Mouse (Mus musculus) lung, postnatal 0 days (tissue): ENCODE data around the gene Mfsd11. TPM values are rescaled to one million over a fixed set of nuclear protein-coding genes. Genes with fewer than 3 reads are reported as not detected.
A peak's percentile ranks its signal among the peaks of the same experiment; 100 is the strongest.

Experiments used
- ATAC-seq: fragments of 200-750 bp; cut with Nextera tagmentation; 2 replicates; pipeline ENCODE4 v1.8.0; 2017; ENCODE audit warnings: moderate library complexity
- DNase-seq: peaks from one replicate; pipeline ENCODE4 v3.0.0-alpha.2; 2016; ENCODE audit warnings: low spot score
- H3K27ac ChIP-seq: fragments of 300-500 bp; sonication (generic); 2 replicates; pipeline ENCODE4 v1.5.1; 2014; ENCODE audit warnings: antibody characterized with exemption, mild to moderate bottlenecking, low read length, mixed read lengths
- H3K27me3 ChIP-seq: fragments of 300-500 bp; sonication (generic); replicated peaks from 2 replicates; pipeline ENCODE4 v1.6.1; 2014; ENCODE audit warnings: low read length, mixed read lengths; ENCODE audit not compliant: insufficient read depth
- H3K36me3 ChIP-seq: fragments of 300-500 bp; sonication (generic); 2 replicates; pipeline ENCODE4 v1.6.1; 2014; ENCODE audit warnings: low read length, mixed read lengths; ENCODE audit not compliant: insufficient read depth
- H3K4me1 ChIP-seq: fragments of 300-500 bp; sonication (generic); 2 replicates; pipeline ENCODE4 v1.6.1; 2014; ENCODE audit warnings: antibody characterized with exemption, low read depth, low read length, mixed read lengths; ENCODE audit not compliant: insufficient read depth
- H3K4me2 ChIP-seq: fragments of 300-500 bp; sonication (generic); replicated peaks from 2 replicates; pipeline ENCODE4 v1.6.1; 2014; ENCODE audit warnings: low read depth, mild to moderate bottlenecking, low read length, moderate library complexity, mixed read lengths
- H3K4me3 ChIP-seq: fragments of 300-500 bp; sonication (generic); 2 replicates; pipeline ENCODE4 v1.5.1; 2014; ENCODE audit warnings: low read depth, low read length
- H3K9ac ChIP-seq: fragments of 300-500 bp; sonication (generic); replicated peaks from 2 replicates; pipeline ENCODE4 v1.6.1; 2014; ENCODE audit warnings: low read depth, mild to moderate bottlenecking
- H3K9me3 ChIP-seq: fragments of 300-500 bp; sonication (generic); 2 replicates; pipeline ENCODE4 v1.6.1; 2016; ENCODE audit warnings: low read length, mixed read lengths
- CTCF ChIP-seq: IDR thresholded peaks from 2 replicates; pipeline ENCODE4 v1.5.1; 2016; ENCODE audit warnings: antibody characterized with exemption, mild to moderate bottlenecking
- EP300 ChIP-seq: IDR thresholded peaks from 2 replicates; pipeline ENCODE4 v1.6.1; 2016; ENCODE audit warnings: antibody characterized with exemption, mild to moderate bottlenecking, control low read depth
- WGBS: fragments of 180-500 bp; shearing (Covaris S2); extraction: QIAGEN DNeasy Blood & Tissue Kit; methylation state at CpG from one replicate; pipeline ENCODE4 v1.1.7; 2014; 5-methylcytosine and 5-hydroxymethylcytosine counted together
- polyA plus RNA-seq: library from polyadenylated mRNA; unstranded; fragments of >200 nt; fragmentation: Nextera tagmentation; extraction: Ambion mirVana; gene quantifications from 2 replicates; pipeline ENCODE4 v1.2.1, GENCODE M21; 2015

Mfsd11 gene
- polyA plus RNA-seq, 1 experiment from 2014 or later, result 44.7 TPM

DNA sequence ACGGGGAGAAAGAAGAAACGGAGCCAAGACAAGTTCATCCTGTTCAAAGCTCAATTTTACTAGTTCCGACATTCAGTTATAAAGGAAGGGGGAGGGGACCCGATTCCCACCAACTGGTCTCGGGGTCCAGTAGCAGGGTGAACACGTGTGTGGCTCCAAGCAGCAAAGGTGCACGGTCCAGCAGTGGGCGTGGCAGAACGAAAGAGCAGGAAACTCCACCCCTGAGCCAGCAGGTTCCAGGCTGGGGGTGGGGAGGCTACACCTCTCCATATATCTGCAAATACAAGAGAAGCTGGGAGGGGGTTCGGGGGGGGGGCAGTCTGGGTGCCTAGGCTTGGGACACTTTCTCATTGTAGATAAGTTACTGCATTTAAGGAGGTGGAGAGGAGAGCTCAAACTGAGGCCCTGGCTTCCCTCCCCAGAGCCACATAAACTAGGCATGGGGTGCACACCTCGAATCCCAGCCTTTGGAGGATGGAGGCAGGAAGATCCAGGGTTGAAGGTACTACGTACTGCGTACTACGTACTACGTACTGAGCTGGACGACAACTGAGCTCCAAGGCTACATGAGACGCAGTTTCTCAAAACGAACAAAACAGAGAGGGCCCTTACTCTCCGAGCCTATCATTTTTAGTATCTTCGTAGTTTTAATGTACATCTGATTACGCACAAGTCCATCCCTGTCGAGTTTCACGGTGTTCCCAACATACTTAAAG, 53.7 kb downstream of the Mfsd11 start:
- no peaks in the 10 kb centered on the region for H3K4me1 ChIP-seq
- ATAC-seq (no peak), DNase-seq (no peak)
- H3K27me3 ChIP-seq, result no peaks in the 10 kb centered on the region
- TF ChIP-seq CTCF (no peak), EP300 (no peak)
- H3K27ac ChIP-seq, result no peak overlapping the region
- H3K9me3 ChIP-seq, result no peaks in the 10 kb centered on the region
- H3K9ac ChIP-seq, result no peak overlapping the region
- H3K36me3 ChIP-seq, result no peaks in the 10 kb centered on the region
- no peak overlapping the region for H3K4me3 ChIP-seq
- peak overlapping the region; percentile 44 for H3K4me2 ChIP-seq
- WGBS, result 5% methylated on average over 23 of the region's 23 CpGs

- no peak for TF ChIP-seq CTCF
- TF ChIP-seq EP300, result no peak
- H3K4me1 ChIP-seq, result no peaks in the 10 kb centered on the region
- H3K36me3 ChIP-seq, result no peaks in the 10 kb centered on the region
- ATAC-seq (no peak), DNase-seq (no peak)
- H3K4me3 ChIP-seq, result no peak overlapping the region
- no peak overlapping the region for H3K4me2 ChIP-seq
- 55% methylated on average over 16 of the region's 16 CpGs for WGBS
- H3K27me3 ChIP-seq, result peaks cover 16% of the 10 kb centered on the region
- no peaks in the 10 kb centered on the region for H3K9me3 ChIP-seq
- H3K9ac ChIP-seq, result no peak overlapping the region
- H3K27ac ChIP-seq, result no peak overlapping the region
Observed at GRCm38 (mm10) chr11:116913573-116913972, 61.3 kb downstream of the Mfsd11 start.

DNA sequence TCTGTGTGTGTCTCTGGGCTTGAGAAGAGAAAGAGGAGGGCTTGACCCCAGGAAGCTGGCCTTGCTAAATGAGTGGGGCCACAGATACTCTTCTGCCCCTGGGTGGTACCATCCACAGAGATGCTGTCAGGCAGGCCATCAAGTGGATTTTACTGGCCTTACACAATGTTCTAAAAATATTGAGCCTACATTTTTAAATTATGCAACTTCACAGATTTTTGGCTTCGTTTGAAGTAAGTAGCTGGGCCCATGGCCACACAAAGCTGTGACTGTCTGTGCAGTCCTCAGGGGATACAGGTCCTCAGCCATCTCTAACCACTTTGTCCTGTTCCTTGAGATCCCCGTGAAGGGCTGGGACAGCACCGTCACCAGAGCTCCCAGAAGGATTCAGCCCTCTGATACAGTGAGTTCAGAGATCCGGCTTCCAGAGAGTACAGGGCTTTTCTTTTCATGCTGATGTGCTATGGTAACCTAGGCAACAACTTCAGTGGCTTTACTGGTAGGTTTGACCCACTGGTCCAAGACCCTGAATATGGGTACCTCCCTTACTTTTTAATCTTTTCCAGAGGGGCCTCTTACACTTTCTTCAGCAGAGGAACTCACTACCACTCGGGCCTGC, 62.1 kb downstream of the Mfsd11 start:
- Histone ChIP-seq H3K9me3 (no peaks in the 10 kb centered on the region), H3K4me3 (no peak overlapping the region), H3K36me3 (no peaks in the 10 kb centered on the region), H3K4me2 (no peak overlapping the region), H3K4me1 (peaks cover 5% of the 10 kb centered on the region; the same call in 1 of the 2 replicates), H3K9ac (no peak overlapping the region), H3K27me3 (peaks cover 24% of the 10 kb centered on the region), H3K27ac (no peak overlapping the region)
- TF ChIP-seq EP300 (no peak), CTCF (no peak)
- WGBS, result 57% methylated on average over 5 of the region's 5 CpGs
- no peak for ATAC-seq
- DNase-seq, result no peak

- H3K9me3 ChIP-seq, result no peaks in the 10 kb centered on the region
- TF ChIP-seq EP300, result no peak
- TF ChIP-seq CTCF, result no peak
- WGBS, result 73% methylated on average over 3 of the region's 3 CpGs
Observed at GRCm38 (mm10) chr11:116915241-116915640, 63.0 kb downstream of the Mfsd11 start.

GRCm38 (mm10) chr11:116917361-116917760, 65.1 kb downstream of the Mfsd11 start:
- DNase-seq (no peak), ATAC-seq (no peak)
- H3K36me3 ChIP-seq, result no peaks in the 10 kb centered on the region
- no peak overlapping the region for H3K4me3 ChIP-seq
- 39% methylated on average over 7 of the region's 7 CpGs for WGBS
- TF ChIP-seq EP300, result no peak
- TF ChIP-seq CTCF, result no peak
- peaks cover 44% of the 10 kb centered on the region for H3K27me3 ChIP-seq
- peaks cover 5% of the 10 kb centered on the region; the same call in 1 of the 2 replicates for H3K4me1 ChIP-seq
- no peaks in the 10 kb centered on the region for H3K9me3 ChIP-seq
- no peak overlapping the region for H3K27ac ChIP-seq
- no peak overlapping the region for H3K9ac ChIP-seq
- no peak overlapping the region for H3K4me2 ChIP-seq

More at GRCm38 (mm10) chr11:116915241-116915640, 63.0 kb downstream of the Mfsd11 start:
- no peak overlapping the region for H3K4me3 ChIP-seq
- no peak overlapping the region for H3K9ac ChIP-seq
- H3K4me2 ChIP-seq, result no peak overlapping the region
- no peaks in the 10 kb centered on the region for H3K36me3 ChIP-seq
- H3K27ac ChIP-seq, result no peak overlapping the region
- DNase-seq, result no peak
- no peak for ATAC-seq
- H3K27me3 ChIP-seq, result peaks cover 32% of the 10 kb centered on the region
- H3K4me1 ChIP-seq, result peaks cover 5% of the 10 kb centered on the region; the same call in 1 of the 2 replicates

DNA sequence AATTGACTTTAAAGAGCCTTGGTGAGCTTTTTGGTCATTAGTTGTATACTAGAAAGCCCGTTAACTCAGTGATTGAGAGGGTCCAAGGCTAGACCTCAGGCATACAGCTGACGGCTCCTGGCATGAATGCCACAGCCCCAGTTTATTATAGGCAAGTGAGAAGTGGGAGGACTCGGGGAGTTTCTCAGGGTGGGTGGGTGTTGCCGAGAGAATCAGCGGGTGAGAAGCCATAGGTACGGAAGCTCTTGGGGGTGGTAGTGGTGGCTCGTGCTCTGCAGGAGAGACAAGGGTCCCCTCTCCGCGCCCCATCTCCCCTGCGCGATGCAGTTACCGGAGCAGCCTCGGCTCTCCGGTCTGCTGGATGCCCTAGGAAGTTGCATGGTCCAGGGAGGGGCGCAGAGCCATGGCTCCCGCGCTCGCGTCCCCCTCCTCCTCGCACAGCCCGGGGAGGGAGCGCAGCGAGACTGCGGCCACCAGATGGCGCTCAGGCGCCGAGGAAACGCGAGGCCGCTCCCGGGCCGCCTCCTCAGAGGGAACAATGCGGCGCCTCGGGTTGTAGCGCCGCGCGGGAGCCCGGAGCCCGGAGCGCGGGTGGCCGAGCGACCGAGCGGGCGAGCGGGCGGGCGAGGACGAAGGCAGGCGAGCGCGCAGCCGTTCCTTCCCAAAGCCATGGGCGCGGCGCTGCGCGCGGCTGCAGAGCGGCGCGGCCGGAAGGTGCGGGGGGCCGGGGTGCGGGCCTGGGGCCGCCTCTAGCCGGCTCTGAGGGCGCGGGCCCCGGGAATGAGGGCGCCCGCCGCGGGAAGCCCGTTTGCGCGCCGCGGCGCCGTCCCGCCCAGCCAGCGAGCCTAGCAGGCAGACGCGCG, 66.3 kb downstream of the Mfsd11 start, which contains the start of gene Mgat5b:
Gene Mgat5b (plus strand): TSS at position 541 of the 863 bp plus-strand sequence.
- no peak within 1 kb of the TSS for H3K27ac ChIP-seq
- TF ChIP-seq EP300 (no peak), CTCF (peak; percentile 93)
- no peak within 1 kb of the TSS for H3K9ac ChIP-seq
- ATAC-seq (peak; percentile 81), DNase-seq (peak; percentile 77)
- peaks cover 44% of the 10 kb centered on the region for H3K27me3 ChIP-seq
- H3K4me3 ChIP-seq, result peak within 1 kb of the TSS; percentile 46
- no peaks in the 10 kb centered on the region for H3K9me3 ChIP-seq
- no peaks in the 10 kb centered on the region for H3K36me3 ChIP-seq
- WGBS, result 3% methylated on average over 18 of the region's 90 CpGs
- H3K4me2 ChIP-seq, result peak within 1 kb of the TSS; percentile 91
- peaks cover 5% of the 10 kb centered on the region; the same call in 1 of the 2 replicates for H3K4me1 ChIP-seq
